Mouse (Mus musculus): ENCODE results near the gene Tspear. TPM values are rescaled to one million over a fixed set of nuclear protein-coding genes. Genes with fewer than 3 reads are reported as not detected.

Tspear gene
- polyA plus RNA-seq, 1 experiment from 2014 or later: 0.19 TPM

GRCm38 (mm10) chr10:77846961-77847360, 160.6 kb downstream of the Tspear start:
- no peaks in the 10 kb centered on the region for H3K9me3 ChIP-seq
- no peaks in the 10 kb centered on the region for H3K27me3 ChIP-seq
- no peak for ATAC-seq (ENCODE audit: borderline replicate concordance, extremely low read depth, low FRiP score, low TSS enrichment)
- no peak overlapping the region for H3K9ac ChIP-seq
- H3K27ac ChIP-seq: no peak overlapping the region
- WGBS: 7% methylated on average over 2 of the region's 2 CpGs
- no peaks in the 10 kb centered on the region for H3K4me1 ChIP-seq
- H3K4me2 ChIP-seq: no peak overlapping the region
- H3K4me3 ChIP-seq: no peak overlapping the region
- H3K36me3 ChIP-seq: no peaks in the 10 kb centered on the region

GRCm38 (mm10) chr10:77847538-77847937, 161.2 kb downstream of the Tspear start:
- H3K4me1 ChIP-seq: no peaks in the 10 kb centered on the region
- no peaks in the 10 kb centered on the region for H3K9me3 ChIP-seq
- no peaks in the 10 kb centered on the region for H3K27me3 ChIP-seq
- H3K27ac ChIP-seq: no peak overlapping the region
- H3K4me3 ChIP-seq: no peak overlapping the region
- H3K4me2 ChIP-seq: no peak overlapping the region
- no peaks in the 10 kb centered on the region for H3K36me3 ChIP-seq
- 73% methylated on average over 2 of the region's 2 CpGs for WGBS
- ATAC-seq (ENCODE audit: borderline replicate concordance, extremely low read depth, low FRiP score, low TSS enrichment): 0 out of 2 replicates have a peak, but pooled peaks have one; percentile 31
- H3K9ac ChIP-seq: no peak overlapping the region

DNA sequence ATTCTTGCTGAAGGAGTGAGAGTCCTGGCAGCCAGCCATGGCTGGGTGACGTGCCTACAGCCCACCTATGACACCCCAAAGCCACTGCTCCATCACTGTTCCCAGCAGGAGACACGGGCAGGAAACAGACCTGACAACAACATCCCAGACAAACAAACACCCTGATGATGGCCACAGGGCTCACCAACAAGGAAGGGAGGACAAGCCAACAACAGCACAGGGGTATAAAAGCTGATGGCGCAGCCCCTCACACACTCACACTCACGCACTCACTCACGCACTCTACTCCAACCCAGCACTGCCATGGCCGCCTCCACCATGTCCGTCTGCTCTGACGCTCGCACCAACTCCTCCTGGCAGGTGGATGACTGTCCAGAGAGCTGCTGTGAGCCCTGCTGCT, 166.2 kb downstream of the Tspear start, which contains the start of gene Gm10318:
Gene Gm10318 (plus strand): TSS at position 301 of the 400 bp plus-strand sequence.
- H3K4me3 ChIP-seq: no peak within 1 kb of the TSS
- H3K27me3 ChIP-seq: no peaks in the 10 kb centered on the region
- H3K9me3 ChIP-seq: no peaks in the 10 kb centered on the region
- H3K4me1 ChIP-seq: no peaks in the 10 kb centered on the region
- H3K4me2 ChIP-seq: no peak within 1 kb of the TSS
- WGBS: 59% methylated on average over 9 of the region's 9 CpGs
- no peak within 1 kb of the TSS for H3K27ac ChIP-seq
- ATAC-seq (ENCODE audit: borderline replicate concordance, extremely low read depth, low FRiP score, low TSS enrichment): no peak
- no peak within 1 kb of the TSS for H3K9ac ChIP-seq
- no peaks in the 10 kb centered on the region for H3K36me3 ChIP-seq

DNA sequence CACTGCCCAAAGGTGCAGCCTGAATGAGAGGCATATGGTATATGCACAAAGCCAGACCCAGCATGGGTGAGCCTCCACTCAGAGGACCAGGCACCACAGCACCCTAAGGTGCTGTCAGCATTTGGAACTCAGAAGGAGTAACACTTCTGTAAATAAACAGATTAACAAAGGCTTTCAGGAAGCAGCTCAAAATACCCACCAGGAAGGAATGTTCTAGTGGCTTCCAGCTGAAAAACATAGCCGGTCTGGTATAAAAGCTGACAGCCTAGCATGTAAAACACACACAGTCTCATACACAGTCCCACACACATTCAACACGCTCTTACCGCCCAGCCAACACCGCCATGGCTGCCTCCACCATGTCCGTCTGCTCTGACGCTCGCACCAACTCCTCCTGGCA, 175.3 kb downstream of the Tspear start, which contains the start of gene Gm3285:
Gene Gm3285 (plus strand): TSS at position 301 of the 400 bp plus-strand sequence.
- H3K4me3 ChIP-seq: no peak within 1 kb of the TSS
- WGBS: 45% methylated on average over 7 of the region's 7 CpGs
- no peaks in the 10 kb centered on the region for H3K4me1 ChIP-seq
- no peak within 1 kb of the TSS for H3K27ac ChIP-seq
- H3K27me3 ChIP-seq: peaks cover 15% of the 10 kb centered on the region
- H3K9me3 ChIP-seq: no peaks in the 10 kb centered on the region
- no peak within 1 kb of the TSS for H3K4me2 ChIP-seq
- ATAC-seq (ENCODE audit: borderline replicate concordance, extremely low read depth, low FRiP score, low TSS enrichment): no peak
- no peak within 1 kb of the TSS for H3K9ac ChIP-seq
- H3K36me3 ChIP-seq: no peaks in the 10 kb centered on the region

- Histone ChIP-seq H3K4me1 (0 out of 2 replicates have a peak, but pooled peaks cover under 1% of the 10 kb centered on the region), H3K36me3 (no peaks in the 10 kb centered on the region), H3K27ac (no peak overlapping the region), H3K9me3 (no peaks in the 10 kb centered on the region), H3K27me3 (peaks cover 20% of the 10 kb centered on the region), H3K9ac (no peak overlapping the region), H3K4me2 (peak overlapping the region; percentile 33), H3K4me3 (no peak overlapping the region)
- 24% methylated on average over 14 of the region's 14 CpGs for WGBS
- ATAC-seq (ENCODE audit: borderline replicate concordance, extremely low read depth, low FRiP score, low TSS enrichment): peak; percentile 77
These were observed 177.8 kb downstream of the Tspear start for GRCm38 (mm10) chr10:77864067-77864761.

DNA sequence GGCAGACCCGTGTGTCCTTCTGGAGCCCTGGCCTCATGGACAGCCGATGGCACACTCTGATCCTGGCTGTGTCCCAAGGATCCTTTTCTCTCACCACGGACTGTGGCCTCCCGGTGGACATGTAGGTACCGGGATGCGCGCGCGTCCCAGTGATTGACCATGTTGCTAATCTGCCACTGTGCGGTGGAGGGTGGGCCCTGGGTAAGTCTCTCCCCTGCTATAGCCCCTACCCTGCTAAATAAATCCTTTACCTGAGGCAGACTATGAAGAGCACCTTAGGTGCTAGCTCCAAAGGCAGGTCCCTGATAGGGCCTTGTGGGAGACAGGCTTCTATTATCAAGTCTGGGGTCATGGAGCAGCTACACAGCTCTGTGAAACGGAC, 178.4 kb downstream of the Tspear start:
- Histone ChIP-seq H3K4me2 (peak overlapping the region; percentile 33), H3K27me3 (peaks cover 23% of the 10 kb centered on the region), H3K4me1 (peaks cover 4% of the 10 kb centered on the region; the same call in 1 of the 2 replicates), H3K9ac (no peak overlapping the region), H3K9me3 (no peaks in the 10 kb centered on the region), H3K27ac (no peak overlapping the region), H3K36me3 (no peaks in the 10 kb centered on the region), H3K4me3 (no peak overlapping the region)
- ATAC-seq (ENCODE audit: borderline replicate concordance, extremely low read depth, low FRiP score, low TSS enrichment): no peak
- WGBS: 36% methylated on average over 11 of the region's 11 CpGs

GRCm38 (mm10) chr10:77867546-77867945, 181.2 kb downstream of the Tspear start:
- H3K27me3 ChIP-seq: peaks cover 23% of the 10 kb centered on the region
- H3K4me1 ChIP-seq: peaks cover 4% of the 10 kb centered on the region; the same call in 1 of the 2 replicates
- no peak overlapping the region for H3K9ac ChIP-seq
- H3K4me2 ChIP-seq: no peak overlapping the region
- no peaks in the 10 kb centered on the region for H3K36me3 ChIP-seq
- no peaks in the 10 kb centered on the region for H3K9me3 ChIP-seq
- H3K4me3 ChIP-seq: no peak overlapping the region
- H3K27ac ChIP-seq: no peak overlapping the region
- 11% methylated on average over 1 of the region's 1 CpGs for WGBS
- no peak for ATAC-seq (ENCODE audit: borderline replicate concordance, extremely low read depth, low FRiP score, low TSS enrichment)

GRCm38 (mm10) chr10:77869651-77870050, 183.3 kb downstream of the Tspear start:
- peaks cover 4% of the 10 kb centered on the region; the same call in 1 of the 2 replicates for H3K4me1 ChIP-seq
- no peak overlapping the region for H3K4me2 ChIP-seq
- WGBS: 53% methylated on average over 7 of the region's 7 CpGs
- peak; percentile 44; the same call in 1 of the 2 replicates for ATAC-seq (ENCODE audit: borderline replicate concordance, extremely low read depth, low FRiP score, low TSS enrichment)
- no peak overlapping the region for H3K27ac ChIP-seq
- H3K9ac ChIP-seq: no peak overlapping the region
- H3K4me3 ChIP-seq: no peak overlapping the region
- H3K36me3 ChIP-seq: no peaks in the 10 kb centered on the region
- no peaks in the 10 kb centered on the region for H3K9me3 ChIP-seq
- H3K27me3 ChIP-seq: peaks cover 16% of the 10 kb centered on the region; the same call in 1 of the 2 replicates

DNA sequence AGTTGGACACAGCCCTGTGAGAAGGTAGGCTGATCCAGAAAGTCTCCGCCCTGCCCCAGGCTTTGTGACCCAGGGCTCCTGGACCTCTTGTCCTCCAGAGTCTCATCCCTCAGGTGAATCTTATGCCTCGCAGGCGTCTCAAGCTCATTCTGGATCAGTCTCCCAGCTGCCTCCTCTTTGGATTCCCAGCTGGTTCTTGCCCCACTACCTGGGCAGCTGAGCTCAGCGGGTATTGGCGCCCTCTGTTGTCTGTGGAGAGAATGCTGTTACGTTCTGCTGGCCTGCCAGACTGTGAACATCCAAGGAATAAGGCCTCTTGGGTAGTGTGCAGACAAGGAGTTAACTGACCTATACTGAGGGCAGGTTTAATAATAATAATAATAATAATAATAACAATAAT, 192.6 kb downstream of the Tspear start:
- peaks cover 11% of the 10 kb centered on the region; the same call in 1 of the 2 replicates for H3K4me1 ChIP-seq
- WGBS: 57% methylated on average over 6 of the region's 6 CpGs
- H3K27me3 ChIP-seq: no peaks in the 10 kb centered on the region
- no peaks in the 10 kb centered on the region for H3K9me3 ChIP-seq
- H3K36me3 ChIP-seq: no peaks in the 10 kb centered on the region
- no peak for ATAC-seq (ENCODE audit: borderline replicate concordance, extremely low read depth, low FRiP score, low TSS enrichment)
- H3K4me2 ChIP-seq: no peak overlapping the region
- H3K9ac ChIP-seq: no peak overlapping the region
- H3K27ac ChIP-seq: no peak overlapping the region
- no peak overlapping the region for H3K4me3 ChIP-seq

- no peak overlapping the region for H3K9ac ChIP-seq
- WGBS: 59% methylated on average over 3 of the region's 3 CpGs
- no peaks in the 10 kb centered on the region for H3K27me3 ChIP-seq
- no peak overlapping the region for H3K4me2 ChIP-seq
- H3K4me3 ChIP-seq: no peak overlapping the region
- no peak overlapping the region for H3K27ac ChIP-seq
- H3K4me1 ChIP-seq: peaks cover 6% of the 10 kb centered on the region; the same call in 1 of the 2 replicates
- no peaks in the 10 kb centered on the region for H3K36me3 ChIP-seq
- H3K9me3 ChIP-seq: no peaks in the 10 kb centered on the region
- ATAC-seq (ENCODE audit: borderline replicate concordance, extremely low read depth, low FRiP score, low TSS enrichment): no peak
These were observed 193.9 kb downstream of the Tspear start for GRCm38 (mm10) chr10:77880305-77880704.

GRCm38 (mm10) chr10:77882553-77882952, 196.2 kb downstream of the Tspear start:
- Histone ChIP-seq H3K36me3 (no peaks in the 10 kb centered on the region), H3K4me3 (no peak overlapping the region), H3K9me3 (no peaks in the 10 kb centered on the region), H3K9ac (no peak overlapping the region), H3K4me1 (no peaks in the 10 kb centered on the region), H3K4me2 (no peak overlapping the region), H3K27me3 (no peaks in the 10 kb centered on the region), H3K27ac (no peak overlapping the region)
- 81% methylated on average over 5 of the region's 5 CpGs for WGBS
- no peak for ATAC-seq (ENCODE audit: borderline replicate concordance, extremely low read depth, low FRiP score, low TSS enrichment)

DNA sequence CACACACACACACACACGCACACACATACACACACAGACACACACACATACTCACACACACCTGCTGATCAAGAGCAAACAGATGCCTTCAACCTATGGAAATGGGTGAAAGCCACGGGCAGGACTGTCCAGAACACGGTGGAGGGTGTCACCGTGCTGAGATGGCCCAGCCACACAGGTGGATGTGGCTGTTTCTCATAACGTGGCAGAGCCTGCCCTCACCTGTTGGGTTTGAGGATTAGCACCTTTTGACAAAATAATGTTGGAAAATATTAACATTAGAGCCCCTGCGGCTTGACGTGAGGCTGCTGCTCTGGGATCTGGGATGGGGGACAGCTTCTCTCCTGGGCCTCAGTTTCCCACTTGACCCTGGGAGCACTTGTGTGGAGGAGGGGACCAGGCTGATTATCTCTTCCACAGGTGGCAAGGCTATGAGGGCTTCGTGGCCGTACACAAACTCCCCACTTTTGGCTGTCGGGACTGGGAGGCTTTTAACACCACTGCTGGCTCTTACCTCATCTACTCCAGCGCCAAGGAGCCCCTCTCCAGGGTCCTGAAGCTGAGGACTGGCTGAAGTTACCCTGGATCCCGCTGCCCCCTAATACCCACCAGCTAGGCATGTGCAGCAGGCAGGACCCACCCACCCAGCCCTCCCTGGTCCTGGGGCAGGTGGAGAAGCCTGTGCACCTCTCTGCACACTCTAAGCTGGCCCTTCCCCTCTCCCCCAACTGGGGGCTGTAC, 199.8 kb downstream of the Tspear start:
- WGBS: 33% methylated on average over 12 of the region's 12 CpGs
- no peak overlapping the region for H3K9ac ChIP-seq
- no peaks in the 10 kb centered on the region for H3K9me3 ChIP-seq
- no peak overlapping the region for H3K27ac ChIP-seq
- no peak for ATAC-seq (ENCODE audit: borderline replicate concordance, extremely low read depth, low FRiP score, low TSS enrichment)
- no peaks in the 10 kb centered on the region for H3K27me3 ChIP-seq
- H3K4me2 ChIP-seq: no peak overlapping the region
- no peaks in the 10 kb centered on the region for H3K4me1 ChIP-seq
- no peaks in the 10 kb centered on the region for H3K36me3 ChIP-seq
- H3K4me3 ChIP-seq: no peak overlapping the region
